Mouse (Mus musculus) Patski (cell line): Measurements from ENCODE around the gene Clcf1. TPM values are rescaled to one million over a fixed set of nuclear protein-coding genes. Genes with fewer than 3 reads are reported as not detected.

Source experiments
- ATAC-seq: fragments of 100-300 bp; one replicate; pipeline ENCODE4 v1.8.0; 2021
- CTCF ChIA-PET: fragments of 350-600 bp; sonication (Branson Sonifier 250); formaldehyde crosslinking; loops from one replicate; lab custom pipeline; 2022; ENCODE audit warnings: inconsistent platforms; lab: Charles Lee
- POLR2A ChIA-PET: fragments of 350-600 bp; sonication (Branson Sonifier 250); formaldehyde crosslinking; loops from one replicate; lab custom pipeline; 2022; ENCODE audit warnings: antibody characterized with exemption, inconsistent platforms; lab: Charles Lee
- DNase-seq: peaks from one replicate; pipeline ENCODE4 v3.0.0-alpha.2; 2011; ENCODE audit warnings: low read depth, low spot score
- H3K27me3 ChIP-seq: fragments of 371-371 bp; one replicate; pipeline ENCODE4 v1.5.1; 2021
- CTCF ChIP-seq: fragments of 100-300 bp; IDR thresholded peaks from one replicate; pipeline ENCODE4 v1.5.1; 2021
- in situ Hi-C: fragments of 300-500 bp; cut with MboI; formaldehyde crosslinking; loops from 3 replicates; pipeline ENCODE4 v1.11.1; 2018; ENCODE audit warnings: low pct_unique_long_range_greater_than_20kb, mixed read lengths
- polyA plus RNA-seq: library from polyadenylated mRNA; unstranded; gene quantifications from one replicate; pipeline ENCODE4 v1.2.3, GENCODE M21; 2021

Clcf1 gene
- polyA plus RNA-seq, 1 experiment from 2014 or later, result 122 TPM

DNA sequence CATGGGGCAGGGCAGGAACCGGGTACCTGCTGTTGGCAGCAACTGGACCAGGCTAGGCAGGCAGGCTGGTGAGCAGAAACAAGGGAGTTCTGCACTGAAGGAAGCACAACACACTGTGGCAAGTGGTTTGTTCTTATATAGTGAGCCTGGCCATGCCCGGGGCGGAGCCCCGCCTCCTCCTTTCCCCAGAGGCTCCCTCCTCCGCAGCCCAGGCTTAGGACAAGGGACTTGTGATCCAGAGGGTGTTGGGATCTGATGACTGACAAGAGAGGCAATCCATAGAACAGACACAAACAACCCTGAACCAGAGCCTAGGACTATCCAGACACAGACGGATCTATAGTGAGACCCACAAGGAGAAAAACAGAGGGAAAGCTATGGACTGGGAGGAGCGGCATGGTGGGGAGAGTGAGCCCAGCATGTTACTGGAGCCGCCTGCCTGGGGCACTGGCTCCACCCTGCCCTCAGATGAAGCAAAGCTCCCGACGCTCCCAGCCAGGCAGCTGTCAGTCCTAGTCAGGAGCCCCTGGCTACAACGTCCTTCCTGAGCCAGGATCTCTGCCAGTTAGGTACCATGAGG, 38.6 kb upstream of the Clcf1 start, which contains the start of gene Carns1:
Gene Carns1, minus strand, starts transcription at position 112 of the 580 bp plus-strand sequence.
- POLR2A ChIA-PET, result interaction anchor here (1.4 kb wide), 1 partner anchor 10 kb away, joined by 3 read pairs; no protein-coding TSS in a partner anchor
- H3K27me3 ChIP-seq, result no peaks in the 10 kb centered on the region
- DNase-seq (no peak), ATAC-seq (no peak)
- TF ChIP-seq CTCF, result no peak
- in situ Hi-C loops, result no loop called here
- CTCF ChIA-PET, result interaction anchor here (1.3 to 1.4 kb wide), 2 partner anchors 10 to 17 kb away, joined by 3 read pairs; no protein-coding TSS in a partner anchor

DNA sequence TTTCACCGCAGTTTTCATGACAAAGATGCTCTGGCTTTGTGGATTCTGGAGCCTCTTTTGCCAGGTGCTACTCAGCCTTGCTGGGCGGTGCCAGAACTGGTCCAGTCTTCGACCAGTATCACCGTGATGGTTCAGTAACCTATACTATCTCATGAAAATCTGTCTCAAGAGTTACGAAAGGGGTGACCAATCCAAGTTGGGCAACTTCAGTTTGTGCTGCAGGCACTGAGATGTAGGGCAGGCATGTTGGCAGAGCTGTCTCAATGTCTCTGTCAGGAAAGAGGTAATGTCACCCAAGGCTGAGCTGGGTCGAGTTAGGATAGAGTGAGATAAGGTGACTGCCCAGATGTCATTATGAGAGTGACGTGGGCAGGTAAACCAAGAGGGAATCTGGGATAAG, 33.6 kb upstream of the Clcf1 start:
- ATAC-seq (no peak), DNase-seq (no peak)
- CTCF ChIA-PET, result interaction anchor here (1.7 to 2.4 kb wide), 2 partner anchors 8 to 10 kb away, joined by 4 to 8 read pairs; no protein-coding TSS in a partner anchor
- POLR2A ChIA-PET, result no interaction called here
- H3K27me3 ChIP-seq, result no peaks in the 10 kb centered on the region
- TF ChIP-seq CTCF, result no peak
- in situ Hi-C loops, result no loop called here

DNA sequence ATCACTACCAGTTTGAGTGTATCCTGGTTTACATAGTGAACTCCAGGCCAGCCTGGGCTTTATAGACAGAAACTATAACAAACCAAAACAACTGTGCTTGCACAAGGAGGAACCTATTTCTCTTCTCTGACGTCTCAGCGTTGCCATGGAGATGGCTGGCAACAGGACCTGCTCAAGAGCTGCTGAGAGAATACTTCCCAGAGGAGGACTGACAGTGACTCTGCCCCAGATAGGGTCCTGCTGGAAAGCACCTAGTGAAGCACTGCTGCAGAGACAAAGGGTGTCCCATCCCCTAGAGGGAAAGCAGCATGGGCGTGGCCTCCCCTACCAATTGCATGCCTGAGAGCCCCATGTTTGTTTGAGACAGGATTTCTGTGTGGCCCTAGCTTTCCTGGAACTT, 32.1 kb upstream of the Clcf1 start:
- H3K27me3 ChIP-seq, result no peaks in the 10 kb centered on the region
- DNase-seq (no peak), ATAC-seq (no peak)
- ChIA-PET CTCF (interaction anchor here (1.7 to 2.4 kb wide), 2 partner anchors 10 to 12 kb away, joined by 4 to 8 read pairs; no protein-coding TSS in a partner anchor), POLR2A (interaction anchor here (1.3 to 1.6 kb wide), 2 partner anchors 10 to 20 kb away, joined by 4 to 7 read pairs; partner anchors contain the start of gene Rad9a)
- in situ Hi-C loops, result no loop called here
- no peak for TF ChIP-seq CTCF

DNA sequence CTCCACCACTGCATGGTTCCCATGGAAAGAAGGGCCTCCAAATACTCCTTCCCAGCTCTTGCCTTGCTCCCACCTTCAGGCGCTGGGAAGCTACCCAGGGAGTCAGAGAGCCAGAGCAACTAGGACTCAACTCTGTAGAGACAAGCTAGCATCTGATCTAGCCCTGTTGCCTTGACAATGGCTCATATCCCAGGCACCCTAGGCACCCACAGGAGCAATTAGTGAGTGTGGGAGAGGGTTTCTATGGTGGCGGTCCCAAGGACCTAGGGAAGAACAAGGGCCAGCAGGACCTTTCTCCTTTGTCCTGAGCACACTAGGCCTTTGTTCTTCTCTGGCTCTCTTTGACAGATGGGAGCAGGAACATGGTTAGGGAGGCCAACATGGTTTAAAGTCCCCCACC, 30.3 kb upstream of the Clcf1 start:
- ChIA-PET POLR2A (interaction anchor here (0.6 to 1.5 kb wide), 2 partner anchors 14 to 65 kb away, joined by 3 read pairs; no protein-coding TSS in a partner anchor), CTCF (no interaction called here)
- no peak for TF ChIP-seq CTCF
- in situ Hi-C loops, result no loop called here
- no peaks in the 10 kb centered on the region for H3K27me3 ChIP-seq
- no peak for ATAC-seq
- no peak for DNase-seq

- no peak for DNase-seq
- ATAC-seq, result no peak
- in situ Hi-C loops, result no loop called here
- POLR2A ChIA-PET, result interaction anchor here (0.6 to 1.0 kb wide), 2 partner anchors 22 to 135 kb away, joined by 3 read pairs; partner anchors contain the start of gene Rps6kb2
- TF ChIP-seq CTCF, result no peak
- CTCF ChIA-PET, result interaction anchor here (1.1 kb wide), 1 partner anchor 10 kb away, joined by 3 read pairs; the partner anchor contains the start of gene Carns1
- H3K27me3 ChIP-seq, result no peaks in the 10 kb centered on the region
Observed at GRCm38 (mm10) chr19:4184976-4185975, 28.8 kb upstream of the Clcf1 start.

- POLR2A ChIA-PET, result no interaction called here
- in situ Hi-C loops, result no loop called here
- no peak for DNase-seq
- TF ChIP-seq CTCF, result no peak
- no peak for ATAC-seq
- CTCF ChIA-PET, result interaction anchor here (1.2 to 1.7 kb wide), 2 partner anchors 9 to 17 kb away, joined by 4 read pairs; no protein-coding TSS in a partner anchor
- H3K27me3 ChIP-seq, result no peaks in the 10 kb centered on the region
Observed at GRCm38 (mm10) chr19:4187303-4187702, 26.7 kb upstream of the Clcf1 start.

GRCm38 (mm10) chr19:4189051-4189620, 24.9 kb upstream of the Clcf1 start:
- DNase-seq, result no peak
- in situ Hi-C loops, result no loop called here
- TF ChIP-seq CTCF, result no peak
- H3K27me3 ChIP-seq, result no peaks in the 10 kb centered on the region
- no peak for ATAC-seq
- ChIA-PET POLR2A (interaction anchor here (1.3 kb wide), 1 partner anchor 10 kb away, joined by 3 read pairs; no protein-coding TSS in a partner anchor), CTCF (interaction anchor here (0.9 kb wide), 1 partner anchor 10 kb away, joined by 3 read pairs; no protein-coding TSS in a partner anchor)

DNA sequence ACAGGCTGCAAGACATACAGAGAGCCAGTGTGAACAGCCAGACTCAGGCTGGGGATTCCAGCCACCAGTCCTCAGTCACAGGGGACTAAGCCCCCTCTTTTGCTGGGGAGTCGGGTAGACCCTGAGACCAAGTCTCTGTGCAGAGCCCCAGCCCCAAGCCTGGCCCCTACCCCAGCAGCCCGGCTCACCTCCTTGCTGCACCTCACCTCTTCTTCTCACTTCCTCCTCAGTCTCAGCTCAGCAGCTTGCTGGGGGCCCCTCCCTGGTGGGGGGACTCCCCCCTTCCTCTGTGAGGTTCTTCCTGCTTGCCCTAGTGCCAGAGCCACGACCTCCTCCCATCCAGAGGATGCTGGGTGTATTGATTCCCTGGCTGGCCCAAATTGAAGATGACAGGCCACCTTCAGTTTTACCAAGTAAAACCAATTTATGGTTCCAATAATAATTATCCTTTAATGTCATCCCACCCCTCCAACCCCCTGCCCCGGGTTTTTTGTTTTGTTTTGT, 23.2 kb upstream of the Clcf1 start, which contains the start of gene Tbc1d10c:
Gene Tbc1d10c, minus strand, starts transcription at position 454 of the 504 bp plus-strand sequence.
- ATAC-seq (no peak), DNase-seq (no peak)
- H3K27me3 ChIP-seq, result no peaks in the 10 kb centered on the region
- CTCF ChIA-PET, result interaction anchor here (2.8 kb wide), 1 partner anchor 18 kb away, joined by 6 read pairs; no protein-coding TSS in a partner anchor
- POLR2A ChIA-PET, result interaction anchor here (0.6 to 2.0 kb wide), 2 partner anchors 21 to 157 kb away, joined by 4 to 22 read pairs; no protein-coding TSS in a partner anchor
- TF ChIP-seq CTCF, result no peak
- in situ Hi-C loops, result no loop called here

- ATAC-seq, result peak; percentile 91
- peak; percentile 66 for DNase-seq
- CTCF ChIA-PET, result interaction anchor here (0.5 to 2.8 kb wide), 9 partner anchors 9 to 36 kb away, joined by 3 to 6 read pairs (median 3); no protein-coding TSS in a partner anchor
Observed at GRCm38 (mm10) chr19:4191528-4192250, 22.3 kb upstream of the Clcf1 start, which contains the start of gene Ppp1ca. Gene Ppp1ca (plus strand): TSS chr19:4192065.

More at GRCm38 (mm10) chr19:4191528-4192250, 22.3 kb upstream of the Clcf1 start, which contains the start of gene Ppp1ca:
- no peak for TF ChIP-seq CTCF
- H3K27me3 ChIP-seq, result no peaks in the 10 kb centered on the region
- in situ Hi-C loops, result no loop called here
- POLR2A ChIA-PET, result interaction anchor here (0.8 to 2.1 kb wide), 8 partner anchors 10 to 62 kb away, joined by 3 to 22 read pairs (median 6); partner anchors contain the start of genes AC109138.7, Clcf1 and Rad9a
